Mouse (Mus musculus): ENCODE results near the gene Kcnh1.

The Kcnh1 gene

DNA sequence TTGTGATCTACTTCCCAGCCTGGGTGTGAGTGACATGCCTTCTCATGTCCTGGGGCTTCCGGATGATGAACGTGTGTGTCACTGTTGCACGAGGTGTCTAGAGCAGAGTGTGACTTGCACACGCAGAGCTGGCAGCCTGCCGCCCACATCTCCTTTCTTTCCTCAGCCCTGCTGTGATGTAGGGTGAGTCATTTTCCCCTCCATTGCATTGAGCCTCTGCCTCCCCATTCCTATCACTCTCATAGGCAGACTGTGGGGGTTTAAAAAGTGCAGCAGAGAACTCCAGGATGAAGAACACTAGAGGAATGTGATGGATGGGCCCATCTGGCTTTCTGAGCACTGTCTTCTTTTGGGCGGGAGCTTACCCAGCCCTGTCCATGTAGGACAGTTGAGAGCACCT lies 76.4 kb downstream of the Kcnh1 start:
- in situ Hi-C loops (cut with MboI, MseI) = no loop called here

DNA sequence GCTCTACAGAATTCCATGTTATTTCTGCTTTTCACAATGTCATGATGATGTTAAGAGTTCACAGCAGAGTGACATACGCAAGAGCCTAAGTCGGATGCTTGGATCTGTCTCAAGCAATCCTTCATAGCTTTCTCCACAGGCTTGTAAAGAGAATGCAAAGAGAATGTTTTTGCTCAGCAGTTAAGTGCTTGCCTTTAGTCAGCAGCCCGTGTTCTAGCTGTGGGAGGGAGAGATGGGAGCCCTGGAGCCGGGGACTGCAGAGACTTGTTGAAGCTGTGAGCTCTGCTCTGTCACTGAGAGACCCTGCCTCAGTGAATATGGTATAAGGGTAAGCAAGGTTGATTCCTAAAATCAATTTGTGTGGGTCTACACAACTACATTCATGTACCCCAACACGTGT lies 78.3 kb downstream of the Kcnh1 start:
- in situ Hi-C loops (cut with MboI, MseI) = no loop called here

- in situ Hi-C loops (cut with MboI, MseI) = no loop called here
Measured at GRCm38 (mm10) chr1:192269911-192270310, 79.3 kb downstream of the Kcnh1 start.

- in situ Hi-C loops (cut with MboI, MseI) = no loop called here
Measured at GRCm38 (mm10) chr1:192277801-192278385, 87.3 kb downstream of the Kcnh1 start.

GRCm38 (mm10) chr1:192284340-192284739 lies 93.8 kb downstream of the Kcnh1 start:
- in situ Hi-C loops (cut with MboI, MseI) = no loop called here

GRCm38 (mm10) chr1:192284950-192285349 lies 94.4 kb downstream of the Kcnh1 start:
- in situ Hi-C loops (cut with MboI, MseI) = no loop called here

DNA sequence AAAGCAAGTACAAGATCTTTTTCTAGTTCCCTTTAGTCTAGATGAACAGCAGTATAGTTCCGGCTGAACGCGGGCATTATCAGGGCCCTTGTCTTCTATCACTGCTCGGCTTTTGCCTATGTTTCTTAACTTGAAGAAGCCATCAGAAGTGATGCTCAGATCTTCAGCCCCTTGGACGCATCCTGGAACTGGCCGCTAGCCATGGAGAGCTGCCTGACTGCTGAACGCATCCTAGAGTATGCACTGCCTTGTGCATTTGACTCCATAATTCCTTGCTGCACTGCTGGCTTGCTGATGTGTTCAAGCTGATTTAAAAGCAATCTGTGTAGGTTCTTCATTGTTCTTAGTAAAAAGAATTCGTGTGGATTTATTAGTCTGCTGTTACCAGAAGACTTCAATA lies 97.9 kb downstream of the Kcnh1 start:
- in situ Hi-C loops (cut with MboI, MseI) = no loop called here

GRCm38 (mm10) chr1:192291286-192291685 lies 100.7 kb downstream of the Kcnh1 start:
- in situ Hi-C loops (cut with MboI, MseI) = no loop called here

DNA sequence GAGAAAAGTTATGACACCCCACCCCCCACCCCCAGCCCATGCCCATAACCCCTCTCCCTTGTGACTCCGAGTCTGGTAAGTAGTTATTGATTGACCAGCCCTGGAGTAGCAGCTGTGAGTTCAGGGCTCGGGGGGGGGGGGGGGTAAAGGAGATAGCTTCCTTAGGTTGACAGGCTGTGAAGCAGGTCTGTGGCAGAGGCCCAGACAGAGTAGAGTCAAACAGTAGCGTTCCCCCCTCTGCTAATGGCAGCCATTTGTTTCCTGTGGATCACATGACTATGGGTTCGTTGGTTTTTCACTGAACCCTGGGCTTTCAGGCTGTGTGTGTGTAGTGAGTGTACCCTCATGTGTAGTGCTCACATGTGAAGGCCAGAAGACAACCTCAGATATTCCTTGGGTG lies 102.8 kb downstream of the Kcnh1 start:
- in situ Hi-C loops (cut with MboI, MseI) = no loop called here

DNA sequence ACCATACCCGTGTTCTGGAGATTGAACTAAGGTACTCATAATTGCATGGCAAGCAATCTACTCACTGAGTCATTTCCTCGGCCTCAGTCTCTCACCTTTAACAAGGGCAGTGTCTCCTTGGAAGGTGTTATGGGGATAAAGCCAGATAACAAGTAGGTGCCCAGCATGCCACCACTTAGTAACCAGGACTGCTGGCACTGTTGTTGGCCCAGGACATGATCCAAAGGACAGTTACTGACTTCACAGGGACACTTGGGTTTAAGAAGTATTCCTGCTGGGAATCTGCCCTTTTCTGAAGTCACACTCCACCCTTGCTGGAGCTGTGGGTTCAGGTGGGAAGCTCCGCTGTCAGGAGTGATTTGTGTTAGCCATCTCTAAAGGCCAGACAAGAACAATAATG lies 103.3 kb downstream of the Kcnh1 start:
- in situ Hi-C loops (cut with MboI, MseI) = no loop called here

- in situ Hi-C loops (cut with MboI, MseI) = no loop called here
Measured at GRCm38 (mm10) chr1:192295243-192295860, 104.8 kb downstream of the Kcnh1 start.

DNA sequence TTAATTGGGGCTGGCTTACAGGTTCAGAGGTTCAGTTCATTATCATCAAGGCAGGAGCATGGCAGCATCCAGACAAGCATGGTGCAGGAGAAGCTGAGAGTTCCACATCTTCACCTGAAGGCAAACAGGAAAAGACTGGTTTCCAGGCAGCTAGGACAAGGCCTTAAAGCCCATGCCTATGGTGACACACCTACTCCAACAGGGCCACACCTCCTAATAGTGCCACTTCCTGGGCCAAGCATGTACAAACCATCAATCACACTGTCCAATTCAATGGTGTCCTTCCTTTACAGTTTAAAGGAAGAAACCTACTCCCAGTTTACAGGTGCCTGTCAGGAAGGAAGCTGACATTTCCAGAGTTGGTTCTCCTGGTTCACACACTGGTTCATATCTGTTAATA lies 105.3 kb downstream of the Kcnh1 start:
- in situ Hi-C loops (cut with MboI, MseI) = no loop called here

DNA sequence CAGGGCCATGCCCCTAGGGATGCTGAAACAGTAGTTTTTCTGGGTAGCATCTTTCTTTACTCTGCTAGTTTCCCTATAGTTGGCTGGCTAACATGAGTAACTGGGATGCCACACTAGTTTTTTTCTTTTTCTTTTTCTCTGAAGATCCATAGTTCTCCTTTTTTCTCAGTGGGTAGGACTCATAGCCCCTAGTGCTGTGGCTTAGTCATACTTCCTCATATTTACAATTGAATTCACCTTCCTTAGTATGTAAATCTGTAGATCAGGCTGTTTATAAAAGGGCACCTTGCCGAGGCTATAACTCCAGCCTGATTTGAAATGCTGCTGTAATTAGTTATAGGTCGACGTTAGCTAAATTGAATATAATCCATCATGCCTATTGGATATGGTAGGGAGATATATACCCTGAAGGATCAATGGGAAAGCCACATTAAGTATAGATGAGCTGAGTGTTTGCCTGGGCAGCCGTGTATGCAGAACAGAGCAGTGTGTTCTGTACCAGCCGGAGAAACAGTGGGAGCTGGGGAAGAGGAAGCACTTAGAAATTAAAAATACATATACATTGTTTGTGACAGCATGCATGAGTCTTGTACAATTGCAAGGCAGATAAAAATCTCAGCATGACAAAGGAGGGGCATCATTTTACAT lies 107.0 kb downstream of the Kcnh1 start:
- in situ Hi-C loops (cut with MboI, MseI) = no loop called here

DNA sequence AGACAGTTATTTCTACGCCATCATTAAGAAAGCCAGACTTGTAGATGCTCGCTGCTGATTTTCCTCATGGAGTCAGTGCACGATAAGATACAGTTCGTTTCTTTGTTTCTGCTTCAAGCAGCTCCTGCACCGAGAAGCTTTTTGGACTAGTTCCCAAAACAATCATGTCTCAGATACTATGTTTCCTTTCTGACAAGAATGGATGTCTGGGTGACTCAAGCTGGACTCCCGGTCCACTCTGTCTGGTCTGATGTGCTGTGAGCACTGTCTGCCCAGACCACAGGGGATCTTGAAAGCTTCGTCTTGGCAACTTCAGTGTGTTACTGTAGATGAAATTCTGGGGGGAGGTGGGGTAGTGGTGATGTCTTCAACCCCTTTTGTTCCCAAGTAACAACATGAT lies 109.8 kb downstream of the Kcnh1 start:
- in situ Hi-C loops (cut with MboI, MseI) = no loop called here

- in situ Hi-C loops (cut with MboI, MseI) = no loop called here
Measured at GRCm38 (mm10) chr1:192303615-192304014, 113.0 kb downstream of the Kcnh1 start.

- in situ Hi-C loops (cut with MboI, MseI) = no loop called here
Measured at GRCm38 (mm10) chr1:192305155-192305554, 114.6 kb downstream of the Kcnh1 start.

- in situ Hi-C loops (cut with MboI, MseI) = no loop called here
Measured at GRCm38 (mm10) chr1:192307055-192307454, 116.5 kb downstream of the Kcnh1 start.

DNA sequence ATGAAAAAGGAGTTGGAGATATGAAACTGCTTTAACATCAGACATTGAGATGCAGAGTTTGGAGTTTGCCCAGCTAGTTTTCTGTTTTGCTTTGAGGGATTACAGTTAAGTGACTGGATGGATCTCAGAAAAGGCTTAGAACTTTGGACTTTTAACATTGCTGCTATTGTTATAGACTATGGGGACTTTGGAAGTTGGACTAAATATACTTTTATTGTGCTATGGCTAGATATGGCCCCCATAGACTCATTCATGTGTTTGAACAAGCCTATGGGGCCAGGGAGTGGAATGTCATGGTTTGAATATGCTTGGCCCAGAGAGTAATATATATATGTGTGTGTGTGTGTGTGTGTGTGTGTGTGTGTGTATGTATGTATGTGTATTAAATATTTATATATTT lies 120.7 kb downstream of the Kcnh1 start:
- in situ Hi-C loops (cut with MboI, MseI) = loop anchor here (10.0 kb wide), 1 partner anchor 1526 kb away; no protein-coding TSS in a partner anchor

GRCm38 (mm10) chr1:192311851-192312438 lies 121.4 kb downstream of the Kcnh1 start:
- in situ Hi-C loops (cut with MboI, MseI) = loop anchor here (10.0 kb wide), 1 partner anchor 1527 kb away; no protein-coding TSS in a partner anchor

DNA sequence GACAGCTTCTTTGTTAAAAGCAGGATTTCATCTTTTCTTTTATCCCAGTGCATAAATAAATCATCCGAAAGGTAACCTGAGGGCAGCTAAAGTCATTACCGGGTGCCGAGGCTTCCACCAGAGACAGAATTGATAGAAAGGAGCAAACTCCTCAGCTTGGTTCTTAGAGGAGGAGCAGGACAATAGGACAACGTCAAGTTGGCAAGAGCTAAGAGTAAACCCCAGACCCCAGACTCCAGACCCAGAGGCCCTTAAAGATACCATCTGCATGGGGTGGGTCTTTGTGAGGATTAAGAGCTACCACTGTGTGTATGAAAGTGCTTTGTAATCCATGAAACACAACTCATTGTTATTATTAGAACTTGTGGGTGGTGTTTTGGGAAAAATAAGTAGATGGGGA lies 121.9 kb downstream of the Kcnh1 start:
- in situ Hi-C loops (cut with MboI, MseI) = loop anchor here (10.0 kb wide), 1 partner anchor 1528 kb away; no protein-coding TSS in a partner anchor

GRCm38 (mm10) chr1:192312998-192313397 lies 122.4 kb downstream of the Kcnh1 start:
- in situ Hi-C loops (cut with MboI, MseI) = loop anchor here (10.0 kb wide), 1 partner anchor 1528 kb away; no protein-coding TSS in a partner anchor

- in situ Hi-C loops (cut with MboI, MseI) = loop anchor here (10.0 kb wide), 1 partner anchor 1529 kb away; no protein-coding TSS in a partner anchor
Measured at GRCm38 (mm10) chr1:192313571-192313972, 123.0 kb downstream of the Kcnh1 start.
